ENCODE assay signal across 12 mouse cellular contexts in genomic region chr10:80089146-80089545, GRCm38 (mm10). TPM values are rescaled to one million over a fixed set of nuclear protein-coding genes. Genes with fewer than 3 reads are reported as not detected.
DNase-seq lines count a peak whose midpoint lies in the region; ATAC-seq and TF ChIP-seq lines count a peak whose summit lies in the region.
"Had no signal": no experiment of that assay in that cellular context is flagged by ENCODE, and none has a peak within 500 bp of the region (broad histone marks: within the 10 kb centered on the region; RNA-seq: fewer than 3 reads in every experiment).

No protein-coding gene starts in this region.

- TF ChIP-seq CTCF in liver, adult 2 months (IDR thresholded peaks at IDR 0.05; ENCODE audit: low read depth, low read length), result peak; percentile 64
- peak; percentile 43; the same call in 1 of the 2 replicates for TF ChIP-seq CTCF in liver, embryonic 14.5 days (IDR thresholded peaks at IDR 0.05; ENCODE audit: low read depth)

- no peak overlapping the region for H3K4me2 ChIP-seq in intestine, embryonic 15.5 days (replicated peaks)
- no peak overlapping the region for H3K4me2 ChIP-seq in liver, embryonic 14.5 days (ENCODE audit: low read depth)
- H3K4me2 ChIP-seq: heart, embryonic 15.5 days had no signal

- H3K9ac ChIP-seq in liver, adult 2 months (ENCODE audit: low read depth, low read length), result no peak overlapping the region
- H3K9ac ChIP-seq in intestine, embryonic 15.5 days, result no peak overlapping the region
- no peak overlapping the region for H3K9ac ChIP-seq in liver, embryonic 14.5 days (replicated peaks)
- H3K9ac ChIP-seq: heart, embryonic 15.5 days had no signal

- no peak overlapping the region for H3K4me3 ChIP-seq in liver, adult 2 months (ENCODE audit: insufficient read depth, low read depth, low read length)
- H3K4me3 ChIP-seq in intestine, embryonic 15.5 days (replicated peaks), result no peak overlapping the region
- no peak overlapping the region for H3K4me3 ChIP-seq in liver, embryonic 14.5 days (ENCODE audit: insufficient read depth in 1 of 2, low read depth in 2 of 2, low read length in 2 of 2)
- H3K4me3 ChIP-seq: heart, embryonic 15.5 days had no signal

- TF ChIP-seq POLR2A in liver, adult 2 months (IDR thresholded peaks at IDR 0.05; ENCODE audit: extremely low read depth, insufficient read depth, low read length), result no peak

- H3K27ac ChIP-seq in liver, adult 2 months (replicated peaks; ENCODE audit: insufficient read depth, low read depth, low read length), result no peak overlapping the region
- H3K27ac ChIP-seq in intestine, embryonic 15.5 days, result no peak overlapping the region
- no peak overlapping the region for H3K27ac ChIP-seq in liver, embryonic 14.5 days
- H3K27ac ChIP-seq: heart, embryonic 15.5 days had no signal

- H3K4me1 ChIP-seq in liver, adult 2 months (ENCODE audit: control insufficient read depth, insufficient read depth, low read length), result peaks cover 46% of the 10 kb centered on the region
- 0 out of 2 replicates have a peak, but pooled peaks cover 15% of the 10 kb centered on the region for H3K4me1 ChIP-seq in intestine, embryonic 15.5 days (replicated peaks)
- no peaks in the 10 kb centered on the region; a peak in 1 of 4 replicates for H3K4me1 ChIP-seq in liver, embryonic 14.5 days (replicated peaks; ENCODE audit: control insufficient read depth in 2 of 2, insufficient read depth in 2 of 2, low read length in 1 of 2)

- no peaks in the 10 kb centered on the region for H3K27me3 ChIP-seq in liver, adult 2 months (ENCODE audit: control insufficient read depth, insufficient read depth, low read length)
- H3K27me3 ChIP-seq in intestine, embryonic 15.5 days (replicated peaks), result no peaks in the 10 kb centered on the region
- H3K27me3 ChIP-seq in liver, embryonic 14.5 days (ENCODE audit: control insufficient read depth, insufficient read depth, low read length), result no peaks in the 10 kb centered on the region
- H3K27me3 ChIP-seq: heart, embryonic 15.5 days had no signal

- H3K36me3 ChIP-seq in liver, adult 2 months (ENCODE audit: control insufficient read depth, insufficient read depth, low read length), result peaks cover 8% of the 10 kb centered on the region; the same call in 1 of the 2 replicates
- H3K36me3 ChIP-seq in intestine, embryonic 15.5 days, result peaks cover 3% of the 10 kb centered on the region; the same call in 1 of the 2 replicates
- H3K36me3 ChIP-seq in liver, embryonic 14.5 days (replicated peaks; ENCODE audit: control insufficient read depth, insufficient read depth, low read depth), result peaks cover 6% of the 10 kb centered on the region

- DNase-seq in liver, adult 2 months (ENCODE audit: extremely low read depth, low read depth, low spot score), result no peak
- no peak for DNase-seq in liver
- DNase-seq in kidney, adult 9 months, result peak; percentile 59
- no peak for DNase-seq in liver, embryonic 14.5 days (ENCODE audit: low read depth in 3 of 3, low spot score in 3 of 3)
- DNase-seq in ovary, postnatal 10 days (ENCODE audit: low spot score), result no peak
- no peak for DNase-seq in thymus, postnatal 0 days (ENCODE audit: low spot score)
- DNase-seq: gastrocnemius, postnatal 10 days; layer of hippocampus, adult 9-11 months had no signal

- TF ChIP-seq EP300 in liver, embryonic 14.5 days (IDR thresholded peaks at IDR 0.05; ENCODE audit: low read depth), result no peak

- 0 out of 2 replicates have a peak, but pooled peaks have one; percentile 25 for ATAC-seq in intestine, embryonic 15.5 days
- ATAC-seq in liver, embryonic 14.5 days (ENCODE audit: insufficient read depth), result peak; percentile 24; the same call in 1 of the 2 replicates
- ATAC-seq: activated CD4-positive, CD25-positive, alpha-beta regulatory T cell, adult 4 months had no signal

- peaks cover 75% of the 10 kb centered on the region for H3K79me2 ChIP-seq in liver, adult 2 months (ENCODE audit: control insufficient read depth, insufficient read depth, low read length)

- 56% methylated on average over 4 of the region's 4 CpGs for WGBS in liver, adult 2 months
- WGBS in intestine, embryonic 15.5 days, result 55% methylated on average over 4 of the region's 4 CpGs
- WGBS in liver, embryonic 14.5 days (ENCODE audit: insufficient replicate concordance), result 55% methylated on average over 4 of the region's 4 CpGs

- H3K9me3 ChIP-seq in intestine, embryonic 15.5 days, result no peaks in the 10 kb centered on the region
- no peaks in the 10 kb centered on the region for H3K9me3 ChIP-seq in liver, embryonic 14.5 days (ENCODE audit: control insufficient read depth, low read length)
- H3K9me3 ChIP-seq: G1E; heart, embryonic 15.5 days had no signal

RNA-seq across cellular contexts. Expression of gene Sbno2, which starts 16.2 kb away (rescaled TPM):
- 8.9 and 11.8 TPM in 2 replicates for total RNA-seq in liver, adult 2 months (2014; rRNA removed)
- polyA plus RNA-seq in liver, adult 2 months (2012; rRNA removed), result 19.2 and 25.9 TPM in 2 replicates
- polyA plus RNA-seq in intestine, embryonic 15.5 days (2015; fragmentation: Nextera tagmentation; extraction: Ambion mirVana), result 12.8 and 14.0 TPM in 2 replicates
- polyA plus RNA-seq in liver, embryonic 14.5 days (2012; rRNA removed), result 10.0 and 10.1 TPM in 2 replicates
- polyA plus RNA-seq in liver, embryonic 14.5 days (2014; fragmentation: Nextera tagmentation; extraction: Ambion mirVana), result 6.6 and 7.6 TPM in 2 replicates
- 18.3 and 19.7 TPM in 2 replicates for polyA plus RNA-seq in thymus, postnatal 0 days (2015; fragmentation: Nextera tagmentation; extraction: Ambion mirVana)

RNA-seq across cellular contexts. Expression of gene Stk11, which starts 26.5 kb away (rescaled TPM):
- 71.5 and 75.0 TPM in 2 replicates for total RNA-seq in liver, adult 2 months (2014; rRNA removed)
- polyA plus RNA-seq in liver, adult 2 months (2012; rRNA removed), result 96.8 and 110 TPM in 2 replicates
- polyA plus RNA-seq in intestine, embryonic 15.5 days (2015; fragmentation: Nextera tagmentation; extraction: Ambion mirVana), result 14.4 and 21.2 TPM in 2 replicates
- 80.5 and 88.8 TPM in 2 replicates for polyA plus RNA-seq in liver, embryonic 14.5 days (2012; rRNA removed)
- polyA plus RNA-seq in liver, embryonic 14.5 days (2014; fragmentation: Nextera tagmentation; extraction: Ambion mirVana), result 17.4 and 18.9 TPM in 2 replicates
- polyA plus RNA-seq in thymus, postnatal 0 days (2015; fragmentation: Nextera tagmentation; extraction: Ambion mirVana), result 18.2 and 23.2 TPM in 2 replicates

RNA-seq across cellular contexts. Expression of gene Gpx4, which starts 42.2 kb away (rescaled TPM):
- total RNA-seq in liver, adult 2 months (2014; rRNA removed), result 712 and 752 TPM in 2 replicates
- polyA plus RNA-seq in liver, adult 2 months (2012; rRNA removed), result 535 and 559 TPM in 2 replicates
- polyA plus RNA-seq in intestine, embryonic 15.5 days (2015; fragmentation: Nextera tagmentation; extraction: Ambion mirVana), result 712 and 771 TPM in 2 replicates
- polyA plus RNA-seq in liver, embryonic 14.5 days (2012; rRNA removed), result 274 and 388 TPM in 2 replicates
- polyA plus RNA-seq in liver, embryonic 14.5 days (2014; fragmentation: Nextera tagmentation; extraction: Ambion mirVana), result 705 and 724 TPM in 2 replicates
- 640 and 681 TPM in 2 replicates for polyA plus RNA-seq in thymus, postnatal 0 days (2015; fragmentation: Nextera tagmentation; extraction: Ambion mirVana)

RNA-seq across cellular contexts. Expression of gene Atp5d, which starts 49.3 kb away (rescaled TPM):
- 144 and 218 TPM in 2 replicates for total RNA-seq in liver, adult 2 months (2014; rRNA removed)
- 1,387 and 1,558 TPM in 2 replicates for polyA plus RNA-seq in liver, adult 2 months (2012; rRNA removed)
- 701 and 737 TPM in 2 replicates for polyA plus RNA-seq in intestine, embryonic 15.5 days (2015; fragmentation: Nextera tagmentation; extraction: Ambion mirVana)
- polyA plus RNA-seq in liver, embryonic 14.5 days (2012; rRNA removed), result 196 and 211 TPM in 2 replicates
- 249 and 270 TPM in 2 replicates for polyA plus RNA-seq in liver, embryonic 14.5 days (2014; fragmentation: Nextera tagmentation; extraction: Ambion mirVana)
- 588 TPM in 2 replicates for polyA plus RNA-seq in thymus, postnatal 0 days (2015; fragmentation: Nextera tagmentation; extraction: Ambion mirVana)

RNA-seq across cellular contexts. Expression of gene Polr2e, which starts 49.6 kb away (rescaled TPM):
- 26.4 and 39.1 TPM in 2 replicates for total RNA-seq in liver, adult 2 months (2014; rRNA removed)
- polyA plus RNA-seq in liver, adult 2 months (2012; rRNA removed), result 71.1 and 74.6 TPM in 2 replicates
- 206 and 218 TPM in 2 replicates for polyA plus RNA-seq in intestine, embryonic 15.5 days (2015; fragmentation: Nextera tagmentation; extraction: Ambion mirVana)
- polyA plus RNA-seq in liver, embryonic 14.5 days (2012; rRNA removed), result 77.0 and 121 TPM in 2 replicates
- polyA plus RNA-seq in liver, embryonic 14.5 days (2014; fragmentation: Nextera tagmentation; extraction: Ambion mirVana), result 88.0 and 90.2 TPM in 2 replicates
- polyA plus RNA-seq in thymus, postnatal 0 days (2015; fragmentation: Nextera tagmentation; extraction: Ambion mirVana), result 153 and 158 TPM in 2 replicates
